Mouse (Mus musculus): ENCODE measurements at regions not wholly inside any gene's neighbourhood (a gene's known extent, or its start where the extent isn't known, plus 50 kb on each side); places are given as distances from the start of the nearest gene placed in this dataset.

GRCm38 (mm10) chr17:87514366-87515126 is 67.8 kb upstream of the Calm2 start:
- TF ChIP-seq EP300 (optimal IDR thresholded peaks at IDR 0.05), result no peak
- no peak for TF ChIP-seq CTCF (IDR thresholded peaks at IDR 0.05; ENCODE audit: low read depth)
